Comparison of ENCODE assay signal across 8 mouse cellular contexts in the genomic region with DNA sequence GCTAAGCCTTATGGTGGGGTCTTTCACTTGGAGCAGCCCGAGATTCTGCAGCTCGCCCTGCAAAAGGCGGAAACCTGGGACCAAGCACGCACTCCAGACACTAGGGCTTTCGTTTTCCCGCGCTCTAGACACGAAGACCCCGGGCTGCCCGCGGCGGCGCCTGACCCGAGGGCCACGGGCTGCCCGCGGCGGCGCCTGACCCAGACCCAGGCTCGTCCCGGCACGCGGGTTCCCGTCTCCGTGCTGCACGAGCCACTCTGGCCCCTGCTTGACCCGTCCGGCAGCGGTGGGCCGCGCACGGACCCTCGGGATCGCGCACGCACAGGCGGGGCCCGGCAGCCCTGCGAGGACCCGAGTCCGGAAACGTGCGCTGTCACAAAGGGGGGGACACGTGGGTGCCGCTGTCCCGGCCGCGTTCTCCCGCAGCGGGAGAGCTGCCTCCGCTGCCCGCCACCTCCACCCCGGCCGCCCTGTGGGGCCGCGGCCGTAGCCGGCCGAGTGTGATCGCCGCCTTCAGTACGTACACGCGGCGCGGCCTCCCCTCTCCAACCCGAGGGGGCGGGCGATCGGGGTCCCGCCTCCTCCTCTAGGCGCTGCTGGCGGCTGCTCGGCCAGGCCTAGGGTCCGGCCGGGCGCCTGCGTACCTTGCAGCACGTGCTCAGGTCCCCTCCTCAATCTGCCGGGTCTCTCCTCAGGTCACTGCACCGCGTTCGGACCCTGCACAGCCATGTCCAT. TPM values are rescaled to one million over a fixed set of nuclear protein-coding genes. Genes with fewer than 3 reads are reported as not detected.
A peak's percentile ranks its signal among the peaks of the same experiment; 100 is the strongest.
DNase-seq lines count a peak whose midpoint lies in the region; ATAC-seq lines count a peak whose summit lies in the region.

Gene Vars (plus strand): TSS at position 271 of the 735 bp plus-strand sequence.

- no peaks in the 10 kb centered on the region for H3K9me3 ChIP-seq in hindbrain, embryonic 15.5 days

- H3K27me3 ChIP-seq in hindbrain, embryonic 15.5 days: no peaks in the 10 kb centered on the region

- ATAC-seq in hindbrain, embryonic 15.5 days (ENCODE audit: low FRiP score, low read depth): peak; percentile 93

- peak; percentile 93 for DNase-seq in ZHBTc4 (ENCODE audit: low read depth, low spot score)
- DNase-seq in cerebellum, postnatal 4 days (ENCODE audit: low spot score in 2 of 2): peak; percentile 72 to 85
- DNase-seq in gastrocnemius, adult 18-20 months (ENCODE audit: low spot score): peak; percentile 83
- peak; percentile 85 to 86 for DNase-seq in layer of hippocampus, postnatal 36 days
- DNase-seq in lung, postnatal 25 days (ENCODE audit: low spot score): peak; percentile 83
- DNase-seq in retina, adult 2 months (ENCODE audit: low read depth, low spot score): peak; percentile 64
- peak; percentile 77 to 82 for DNase-seq in thymus, postnatal 36 days

- WGBS in hindbrain, embryonic 15.5 days: 1% methylated on average over 73 of the region's 83 CpGs

- peaks cover 11% of the 10 kb centered on the region for H3K36me3 ChIP-seq in hindbrain, embryonic 15.5 days

- peaks cover 29% of the 10 kb centered on the region for H3K4me1 ChIP-seq in hindbrain, embryonic 15.5 days (replicated peaks)

- H3K27ac ChIP-seq in hindbrain, embryonic 15.5 days (replicated peaks): peak within 1 kb of the TSS; percentile 96

- peak within 1 kb of the TSS; percentile 97 for H3K9ac ChIP-seq in hindbrain, embryonic 15.5 days

- peak within 1 kb of the TSS; percentile 99 for H3K4me2 ChIP-seq in hindbrain, embryonic 15.5 days

- peak within 1 kb of the TSS; percentile 63 for H3K4me3 ChIP-seq in hindbrain, embryonic 15.5 days

RNA-seq across cellular contexts. Expression of gene Vars, which starts in this region (rescaled TPM):
- total RNA-seq in gastrocnemius, adult 18-20 months (2021): 10 to 100 TPM; 38.2 TPM
- 60.4 and 68.7 TPM in 2 replicates for polyA plus RNA-seq in hindbrain, embryonic 15.5 days (2015; fragmentation: Nextera tagmentation; extraction: Ambion mirVana)
- total RNA-seq in layer of hippocampus, postnatal 36 days (2021): 10 to 100 TPM; 45.1 to 50.1 TPM

Comparison
In these comparisons a context has a peak if more than half of its experiments do, and no peak if none do; other contexts are left out.
1. Peak in every context shown above with its lines: DNase-seq, ATAC-seq, H3K4me3 ChIP-seq and H3K27ac ChIP-seq.